Mouse (Mus musculus): Measurements from ENCODE around the gene Slc4a1. TPM values are rescaled to one million over a fixed set of nuclear protein-coding genes. Genes with fewer than 3 reads are reported as not detected.

Slc4a1 gene
- polyA plus RNA-seq, 1 experiment from 2014 or later: 2.8 TPM

DNA sequence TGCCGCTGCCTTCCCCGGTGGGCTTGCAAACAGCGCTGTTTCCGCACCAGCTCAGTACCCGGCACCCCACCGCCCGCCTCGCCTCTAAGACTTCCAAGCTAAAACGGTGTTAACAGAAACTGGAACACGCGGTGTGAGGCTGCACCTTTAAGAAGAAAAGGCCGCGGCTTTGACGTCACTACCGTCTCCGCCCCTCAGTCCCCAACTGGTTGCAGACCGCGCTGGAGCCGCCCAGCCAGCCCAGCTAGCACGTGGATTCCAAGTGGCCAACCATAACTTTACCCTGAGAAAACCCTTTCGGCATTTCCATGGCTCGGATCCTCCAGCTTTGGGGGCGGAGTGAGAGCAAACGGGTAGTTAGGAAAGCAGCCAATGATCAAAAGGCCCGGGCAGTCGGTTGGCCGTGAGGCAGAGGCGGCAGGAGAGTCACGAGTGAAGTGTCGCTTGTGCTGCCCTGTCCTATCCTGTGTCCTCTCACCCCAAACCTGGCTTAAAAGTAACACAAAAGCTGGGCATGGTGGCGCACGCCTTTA, 42.4 kb upstream of the Slc4a1 start:
- Histone ChIP-seq H3K27me3 (replicated peaks; ENCODE audit: control insufficient read depth, insufficient read depth, low read length) (no peaks in the 10 kb centered on the region), H3K9me3 (ENCODE audit: control insufficient read depth, low read length) (no peaks in the 10 kb centered on the region), H3K36me3 (ENCODE audit: control insufficient read depth, insufficient read depth, low read length) (peaks cover 19% of the 10 kb centered on the region), H3K4me3 (ENCODE audit: low read depth, low read length) (peak overlapping the region; percentile 68), H3K9ac (ENCODE audit: low read length) (peak overlapping the region; percentile 83), H3K4me2 (ENCODE audit: low read length) (peak overlapping the region; percentile 97), H3K27ac (ENCODE audit: low read depth) (peak overlapping the region; percentile 92), H3K4me1 (replicated peaks; ENCODE audit: control insufficient read depth, insufficient read depth, low read length) (peaks cover 19% of the 10 kb centered on the region)
- under 1% methylated on average over 32 of the region's 32 CpGs for WGBS
- DNase-seq (ENCODE audit: low spot score): peak; percentile 98
- ATAC-seq (replicated peaks; ENCODE audit: low FRiP score, low TSS enrichment, low read depth): peak; percentile 92

DNA sequence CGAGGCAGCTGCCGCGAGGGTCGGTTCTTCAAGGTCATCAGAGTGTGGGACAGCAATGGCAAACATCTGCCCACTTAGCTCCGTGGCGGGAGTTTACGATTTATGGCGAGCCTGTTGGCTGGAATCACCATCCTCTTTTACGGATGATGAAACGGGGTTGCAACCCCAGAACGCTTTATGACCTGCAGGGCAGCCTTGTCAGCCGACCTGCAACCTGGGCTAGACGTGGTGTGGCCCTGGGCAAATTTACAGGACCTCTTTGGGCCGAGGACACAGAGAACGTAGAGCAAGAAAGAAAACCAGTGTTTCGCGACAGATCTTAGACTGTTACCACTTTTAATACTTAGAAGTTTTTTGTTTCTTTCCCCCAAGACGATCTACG, 41.8 kb upstream of the Slc4a1 start, which contains the start of gene Slc25a39:
Slc25a39 (minus strand) TSS at position 113 of the 382 bp plus-strand sequence.
- H3K36me3 ChIP-seq (ENCODE audit: control insufficient read depth, insufficient read depth, low read length): peaks cover 25% of the 10 kb centered on the region
- peak within 1 kb of the TSS; percentile 68 for H3K4me3 ChIP-seq (ENCODE audit: low read depth, low read length)
- peak within 1 kb of the TSS; percentile 83 for H3K9ac ChIP-seq (ENCODE audit: low read length)
- ATAC-seq (replicated peaks; ENCODE audit: low FRiP score, low TSS enrichment, low read depth) (peak; percentile 16), DNase-seq (ENCODE audit: low spot score) (no peak)
- under 1% methylated on average over 19 of the region's 19 CpGs for WGBS
- H3K4me1 ChIP-seq (replicated peaks; ENCODE audit: control insufficient read depth, insufficient read depth, low read length): peaks cover 19% of the 10 kb centered on the region
- H3K27ac ChIP-seq (ENCODE audit: low read depth): peak within 1 kb of the TSS; percentile 92
- peak within 1 kb of the TSS; percentile 97 for H3K4me2 ChIP-seq (ENCODE audit: low read length)
- no peaks in the 10 kb centered on the region for H3K9me3 ChIP-seq (ENCODE audit: control insufficient read depth, low read length)
- no peaks in the 10 kb centered on the region for H3K27me3 ChIP-seq (replicated peaks; ENCODE audit: control insufficient read depth, insufficient read depth, low read length)

DNA sequence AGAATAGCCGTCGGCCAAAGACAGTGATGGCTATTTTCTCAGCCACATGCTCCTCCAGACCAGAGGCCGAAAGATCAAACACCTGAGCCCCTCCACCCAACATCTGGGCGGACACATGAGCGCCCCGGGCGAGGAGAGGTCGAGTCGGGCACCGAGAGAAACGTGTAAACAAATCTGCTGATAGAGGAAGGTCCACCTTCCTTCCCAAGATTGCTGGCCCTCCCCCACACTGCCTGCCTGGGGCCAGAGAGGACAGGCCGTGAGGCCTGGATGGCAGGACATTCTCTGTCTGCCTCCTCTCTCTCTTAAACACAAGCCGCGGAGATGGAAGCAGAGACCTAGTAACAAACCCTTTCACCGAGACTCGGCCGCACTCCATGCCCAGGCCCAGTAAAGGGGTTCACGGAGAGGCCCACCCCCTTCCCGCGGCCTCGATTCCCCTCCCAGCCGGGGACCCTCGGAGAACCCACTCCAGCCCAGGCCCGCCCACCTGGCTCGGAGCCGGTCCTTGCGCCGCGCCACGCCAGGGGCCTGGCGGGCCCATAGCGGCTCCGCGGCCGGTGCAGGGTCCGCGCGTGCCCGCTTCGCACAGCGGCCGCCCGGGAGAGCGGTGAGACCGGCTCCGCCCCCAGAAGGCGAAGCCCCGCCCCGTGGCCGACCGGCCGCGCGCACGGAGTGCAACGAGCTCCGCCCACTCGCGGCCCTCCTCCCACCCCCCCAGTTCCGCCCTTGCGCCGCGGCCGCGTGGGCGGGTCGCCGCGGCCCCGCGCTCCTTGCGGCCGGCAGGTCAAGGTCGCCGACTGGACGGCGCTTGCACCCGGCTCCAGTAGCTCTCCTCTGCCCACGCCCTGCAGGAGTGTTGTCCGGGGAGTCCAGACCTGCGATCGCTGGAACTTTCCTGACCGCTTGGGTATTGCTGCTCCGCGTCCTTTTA, 41.2 kb upstream of the Slc4a1 start:
- Histone ChIP-seq H3K9ac (ENCODE audit: low read length) (peak overlapping the region; percentile 83), H3K4me3 (ENCODE audit: low read depth, low read length) (peak overlapping the region; percentile 68), H3K36me3 (ENCODE audit: control insufficient read depth, insufficient read depth, low read length) (peaks cover 31% of the 10 kb centered on the region), H3K27me3 (replicated peaks; ENCODE audit: control insufficient read depth, insufficient read depth, low read length) (0 out of 2 replicates have a peak, but pooled peaks cover 2% of the 10 kb centered on the region), H3K27ac (ENCODE audit: low read depth) (peak overlapping the region; percentile 92), H3K4me2 (ENCODE audit: low read length) (peak overlapping the region; percentile 97), H3K4me1 (replicated peaks; ENCODE audit: control insufficient read depth, insufficient read depth, low read length) (peaks cover 19% of the 10 kb centered on the region), H3K9me3 (ENCODE audit: control insufficient read depth, low read length) (no peaks in the 10 kb centered on the region)
- DNase-seq (ENCODE audit: low spot score) (peak; percentile 94), ATAC-seq (replicated peaks; ENCODE audit: low FRiP score, low TSS enrichment, low read depth) (peak; percentile 59)
- under 1% methylated on average over 84 of the region's 85 CpGs for WGBS

DNA sequence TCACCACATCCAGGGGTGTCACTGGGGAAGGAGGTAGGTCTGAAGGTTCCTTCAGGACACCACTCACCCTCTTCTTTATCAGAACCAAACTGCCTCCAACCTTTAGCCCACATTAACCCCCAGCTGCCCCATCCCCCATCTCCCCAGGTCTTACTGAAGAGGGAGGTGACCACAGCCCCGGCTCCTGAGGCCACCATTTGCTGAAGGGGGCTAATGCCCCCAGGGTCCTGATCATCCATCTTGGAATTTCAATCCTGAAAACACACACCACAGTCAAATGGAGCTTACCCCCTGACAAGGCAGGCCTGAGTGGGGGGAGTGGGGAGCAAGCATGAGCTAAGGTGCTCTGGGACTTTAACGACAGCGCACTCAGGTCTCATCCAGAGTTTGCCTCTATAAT, 40.4 kb upstream of the Slc4a1 start:
- H3K36me3 ChIP-seq (ENCODE audit: control insufficient read depth, insufficient read depth, low read length): peaks cover 36% of the 10 kb centered on the region
- peaks cover 19% of the 10 kb centered on the region for H3K4me1 ChIP-seq (replicated peaks; ENCODE audit: control insufficient read depth, insufficient read depth, low read length)
- 0 out of 2 replicates have a peak, but pooled peaks cover 5% of the 10 kb centered on the region for H3K27me3 ChIP-seq (replicated peaks; ENCODE audit: control insufficient read depth, insufficient read depth, low read length)
- DNase-seq (ENCODE audit: low spot score) (no peak), ATAC-seq (replicated peaks; ENCODE audit: low FRiP score, low TSS enrichment, low read depth) (no peak)
- peak overlapping the region; percentile 83 for H3K9ac ChIP-seq (ENCODE audit: low read length)
- H3K4me3 ChIP-seq (ENCODE audit: low read depth, low read length): peak overlapping the region; percentile 68
- H3K9me3 ChIP-seq (ENCODE audit: control insufficient read depth, low read length): no peaks in the 10 kb centered on the region
- H3K27ac ChIP-seq (ENCODE audit: low read depth): peak overlapping the region; percentile 92; the same call in 1 of the 2 replicates
- 5% methylated on average over 3 of the region's 3 CpGs for WGBS
- H3K4me2 ChIP-seq (ENCODE audit: low read length): peak overlapping the region; percentile 97

DNA sequence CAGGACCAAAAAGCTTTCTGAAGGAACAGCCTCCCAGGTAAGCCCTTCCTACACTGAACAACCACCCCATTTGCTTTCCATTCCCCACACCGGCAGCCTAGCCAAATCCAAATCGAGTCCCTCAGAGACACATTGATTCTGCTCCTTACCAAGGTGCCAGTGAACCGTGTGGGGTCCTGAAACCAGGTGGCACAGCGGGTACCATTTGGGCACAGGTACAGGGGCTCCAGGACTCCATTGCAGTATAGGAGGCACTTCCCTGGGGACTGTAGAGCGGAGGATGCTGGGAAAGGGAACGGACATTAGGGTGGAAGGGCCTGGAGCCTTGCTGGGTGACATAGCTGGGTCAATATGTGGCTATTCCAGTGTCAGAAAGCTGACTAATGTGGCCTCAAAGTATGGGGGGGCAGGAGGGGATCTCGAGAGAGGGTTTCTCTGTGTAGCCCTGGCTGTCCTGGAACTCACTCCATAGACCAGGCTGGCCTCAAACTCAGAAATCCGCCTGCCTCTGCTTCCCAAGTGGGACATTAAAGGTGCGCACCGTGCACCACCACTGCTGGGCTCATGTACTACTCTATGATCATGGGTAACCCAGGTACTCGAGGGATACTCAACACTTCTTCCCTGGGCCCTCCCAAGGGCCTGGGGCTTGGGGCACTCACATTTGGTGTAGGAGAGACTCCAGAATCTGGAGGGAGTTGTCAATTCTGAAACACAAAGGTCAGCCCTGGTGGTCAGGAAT, 39.7 kb upstream of the Slc4a1 start:
- Histone ChIP-seq H3K4me2 (ENCODE audit: low read length) (peak overlapping the region; percentile 97), H3K9me3 (ENCODE audit: control insufficient read depth, low read length) (no peaks in the 10 kb centered on the region), H3K9ac (ENCODE audit: low read length) (0 out of 2 replicates have a peak overlapping the region, but pooled peaks have one; percentile 83), H3K36me3 (ENCODE audit: control insufficient read depth, insufficient read depth, low read length) (peaks cover 36% of the 10 kb centered on the region), H3K4me1 (replicated peaks; ENCODE audit: control insufficient read depth, insufficient read depth, low read length) (peaks cover 19% of the 10 kb centered on the region), H3K27ac (ENCODE audit: low read depth) (no peak overlapping the region), H3K27me3 (replicated peaks; ENCODE audit: control insufficient read depth, insufficient read depth, low read length) (peaks cover 10% of the 10 kb centered on the region), H3K4me3 (ENCODE audit: low read depth, low read length) (peak overlapping the region; percentile 68; the same call in 1 of the 2 replicates)
- WGBS: 85% methylated on average over 11 of the region's 11 CpGs
- no peak for ATAC-seq (replicated peaks; ENCODE audit: low FRiP score, low TSS enrichment, low read depth)
- DNase-seq (ENCODE audit: low spot score): no peak

DNA sequence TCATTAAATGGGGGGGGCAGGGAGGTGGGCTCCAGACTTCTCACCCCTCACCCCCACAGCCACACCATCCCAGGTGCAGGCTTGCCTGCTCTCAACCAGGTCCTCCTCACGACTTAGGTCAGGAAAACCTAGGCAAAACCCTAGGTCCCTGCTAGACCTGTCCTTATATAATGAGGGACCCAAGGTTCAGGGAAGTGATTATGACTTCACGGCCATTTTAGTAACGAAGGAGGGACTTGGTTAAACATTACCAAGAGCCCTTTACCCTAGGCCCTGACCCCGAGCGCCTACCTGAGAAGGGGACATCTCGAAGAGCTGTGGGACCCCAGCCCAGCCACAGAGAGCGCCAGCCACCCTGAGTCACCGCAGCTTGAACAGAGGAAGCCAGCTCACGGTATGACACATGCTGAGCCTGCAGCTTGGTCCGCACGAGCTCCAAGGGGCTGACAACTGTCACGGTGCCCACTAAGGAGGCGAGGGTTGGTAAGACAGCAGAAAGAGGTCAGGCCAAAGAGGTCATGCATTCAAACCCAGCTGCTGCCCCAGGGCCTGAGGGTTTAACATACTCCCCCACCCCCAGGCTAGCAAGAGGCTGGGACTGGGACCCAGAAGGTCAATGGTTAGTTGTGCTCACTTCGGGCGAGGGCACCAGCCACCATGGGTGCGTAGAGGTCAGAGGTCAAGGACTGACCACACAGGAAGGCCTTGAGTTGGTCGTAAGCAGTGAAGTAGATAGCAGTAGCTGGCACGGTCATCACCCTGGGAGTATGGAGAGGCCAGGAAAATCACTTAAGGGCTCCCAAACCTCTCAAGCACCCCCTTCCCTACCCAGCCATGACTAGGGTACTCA, 38.4 kb upstream of the Slc4a1 start:
- no peak overlapping the region for H3K9ac ChIP-seq (ENCODE audit: low read length)
- H3K27ac ChIP-seq (ENCODE audit: low read depth): no peak overlapping the region
- H3K4me1 ChIP-seq (replicated peaks; ENCODE audit: control insufficient read depth, insufficient read depth, low read length): peaks cover 18% of the 10 kb centered on the region
- no peak overlapping the region for H3K4me2 ChIP-seq (ENCODE audit: low read length)
- 79% methylated on average over 18 of the region's 18 CpGs for WGBS
- no peak for ATAC-seq (replicated peaks; ENCODE audit: low FRiP score, low TSS enrichment, low read depth)
- no peak for DNase-seq (ENCODE audit: low spot score)
- H3K36me3 ChIP-seq (ENCODE audit: control insufficient read depth, insufficient read depth, low read length): peaks cover 36% of the 10 kb centered on the region
- H3K9me3 ChIP-seq (ENCODE audit: control insufficient read depth, low read length): no peaks in the 10 kb centered on the region
- peaks cover 24% of the 10 kb centered on the region for H3K27me3 ChIP-seq (replicated peaks; ENCODE audit: control insufficient read depth, insufficient read depth, low read length)
- H3K4me3 ChIP-seq (ENCODE audit: low read depth, low read length): no peak overlapping the region

DNA sequence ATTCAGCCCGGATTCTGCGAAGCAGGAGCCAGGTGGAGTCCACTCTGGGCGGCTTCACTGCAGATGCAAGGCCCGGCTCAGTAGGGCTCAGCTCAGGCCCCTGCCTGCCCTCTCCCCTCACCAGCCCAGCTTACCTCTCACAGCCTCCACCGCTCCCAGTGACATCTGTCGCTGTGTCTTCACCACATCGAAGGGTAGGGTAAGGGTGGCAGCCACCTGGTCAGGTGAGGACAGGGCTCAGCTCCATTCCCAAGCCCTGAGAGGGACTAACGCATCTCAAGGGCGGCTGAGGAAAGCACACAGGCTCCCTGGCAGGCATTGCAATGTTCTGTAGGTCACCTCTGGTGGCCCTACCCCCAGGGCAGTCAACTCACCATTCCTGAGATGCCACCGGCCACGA, 37.7 kb upstream of the Slc4a1 start:
- Histone ChIP-seq H3K4me2 (ENCODE audit: low read length) (no peak overlapping the region), H3K9me3 (ENCODE audit: control insufficient read depth, low read length) (no peaks in the 10 kb centered on the region), H3K27me3 (replicated peaks; ENCODE audit: control insufficient read depth, insufficient read depth, low read length) (peaks cover 30% of the 10 kb centered on the region), H3K9ac (ENCODE audit: low read length) (no peak overlapping the region), H3K4me1 (replicated peaks; ENCODE audit: control insufficient read depth, insufficient read depth, low read length) (peaks cover 15% of the 10 kb centered on the region), H3K27ac (ENCODE audit: low read depth) (no peak overlapping the region), H3K36me3 (ENCODE audit: control insufficient read depth, insufficient read depth, low read length) (peaks cover 36% of the 10 kb centered on the region), H3K4me3 (ENCODE audit: low read depth, low read length) (no peak overlapping the region)
- ATAC-seq (replicated peaks; ENCODE audit: low FRiP score, low TSS enrichment, low read depth) (no peak), DNase-seq (ENCODE audit: low spot score) (no peak)
- 94% methylated on average over 11 of the region's 11 CpGs for WGBS

Measured in intestine, embryonic 14.5 days (tissue).